Mouse (Mus musculus): ENCODE results near the gene Cmip.

Cmip gene

DNA sequence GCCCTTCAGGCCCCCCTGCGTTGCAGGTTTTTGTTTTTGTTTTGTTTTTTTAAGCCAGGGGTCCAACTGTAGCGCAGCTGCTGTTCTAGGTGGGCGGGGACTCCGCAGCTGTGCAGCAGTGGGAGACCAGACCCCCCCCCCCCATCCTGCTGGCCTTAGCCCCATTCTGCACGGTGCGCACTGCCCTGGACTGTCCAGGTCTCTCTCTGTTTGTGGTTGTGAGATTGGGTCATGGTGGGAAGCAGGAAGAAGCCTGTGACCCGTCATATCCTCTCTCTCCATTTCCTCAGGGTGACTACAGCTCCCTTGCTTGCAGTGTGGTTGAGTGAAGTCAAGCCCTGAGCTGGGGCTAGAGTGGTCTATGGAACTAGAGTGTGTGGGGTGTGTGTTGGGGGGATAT is 114.3 kb downstream of the Cmip start:
- in situ Hi-C loops (cut with MboI; ENCODE audit: low sequenced_read_pairs), result no loop called here

- in situ Hi-C loops (cut with MboI; ENCODE audit: low sequenced_read_pairs), result no loop called here
Measured at GRCm38 (mm10) chr8:117372070-117372469, 115.2 kb downstream of the Cmip start.

GRCm38 (mm10) chr8:117373001-117373428 is 116.2 kb downstream of the Cmip start:
- in situ Hi-C loops (cut with MboI; ENCODE audit: low sequenced_read_pairs), result no loop called here

- in situ Hi-C loops (cut with MboI; ENCODE audit: low sequenced_read_pairs), result no loop called here
Measured at GRCm38 (mm10) chr8:117374087-117374486, 117.2 kb downstream of the Cmip start.

GRCm38 (mm10) chr8:117376997-117377396 is 120.1 kb downstream of the Cmip start:
- in situ Hi-C loops (cut with MboI; ENCODE audit: low sequenced_read_pairs), result no loop called here

- in situ Hi-C loops (cut with MboI; ENCODE audit: low sequenced_read_pairs), result no loop called here
Measured at GRCm38 (mm10) chr8:117378625-117379024, 121.8 kb downstream of the Cmip start.

- in situ Hi-C loops (cut with MboI; ENCODE audit: low sequenced_read_pairs), result no loop called here
Measured at GRCm38 (mm10) chr8:117379131-117379530, 122.3 kb downstream of the Cmip start.

DNA sequence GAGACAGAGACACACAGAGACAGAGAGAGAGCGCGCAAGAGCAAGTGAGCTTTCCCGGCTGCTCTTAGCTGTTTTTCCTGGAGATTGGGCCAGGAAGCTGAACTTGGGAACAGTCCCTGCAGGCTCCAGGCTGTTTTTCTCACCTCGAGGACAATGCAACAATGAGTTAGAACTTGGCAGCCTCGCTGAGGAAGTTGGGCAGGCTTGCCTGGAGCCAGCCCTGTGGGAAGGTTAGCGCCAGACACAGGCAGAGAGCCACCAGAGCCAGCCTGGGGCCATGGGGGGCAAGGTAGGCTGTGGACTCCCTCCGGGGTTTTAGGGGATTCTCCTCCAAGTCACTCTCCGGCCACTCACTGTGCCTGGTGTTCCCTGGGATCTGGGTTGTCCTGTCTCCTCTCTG is 123.9 kb downstream of the Cmip start:
- in situ Hi-C loops (cut with MboI; ENCODE audit: low sequenced_read_pairs), result no loop called here

DNA sequence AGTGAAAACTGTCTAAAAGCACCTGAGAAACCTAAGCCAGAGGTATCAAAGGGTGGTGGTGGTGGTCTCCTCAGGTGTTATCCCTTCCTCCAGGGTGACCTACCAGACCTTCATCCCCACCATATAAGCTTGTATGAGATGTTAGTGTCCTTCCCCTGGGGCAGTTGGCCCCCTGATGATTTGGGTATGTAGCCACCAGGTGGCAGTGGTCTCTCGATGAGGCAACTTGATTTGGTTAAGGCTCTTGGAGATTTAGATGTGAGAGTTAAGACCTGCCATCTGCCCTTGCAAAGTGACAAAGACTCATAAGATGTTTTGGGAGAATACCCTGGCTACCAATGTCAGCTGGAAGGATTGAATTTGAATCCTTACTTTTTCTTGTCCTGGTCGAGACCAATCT is 129.3 kb downstream of the Cmip start:
- in situ Hi-C loops (cut with MboI; ENCODE audit: low sequenced_read_pairs), result no loop called here

- in situ Hi-C loops (cut with MboI; ENCODE audit: low sequenced_read_pairs), result no loop called here
Measured at GRCm38 (mm10) chr8:117387642-117388041, 130.8 kb downstream of the Cmip start.

DNA sequence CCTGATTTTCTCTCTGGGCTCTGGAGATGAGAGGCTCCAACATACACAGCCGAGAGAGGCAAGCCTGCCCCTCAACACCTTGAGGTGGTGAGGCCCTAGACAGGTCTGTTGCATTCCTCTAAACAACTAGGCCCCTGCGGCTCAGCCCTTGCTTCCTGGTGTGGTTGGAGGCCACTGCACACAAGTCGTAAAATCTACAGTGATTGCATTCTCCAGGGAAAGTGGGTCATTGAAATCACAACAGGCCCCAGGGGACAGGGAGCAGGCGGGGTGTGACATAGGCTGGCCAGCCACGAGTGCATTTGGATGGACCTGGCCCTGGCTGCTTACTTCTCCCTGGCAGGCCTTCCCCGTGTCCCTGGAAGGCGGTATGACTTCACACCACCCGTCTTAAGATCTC is 131.5 kb downstream of the Cmip start:
- in situ Hi-C loops (cut with MboI; ENCODE audit: low sequenced_read_pairs), result no loop called here

GRCm38 (mm10) chr8:117393853-117394252 is 137.0 kb downstream of the Cmip start:
- in situ Hi-C loops (cut with MboI; ENCODE audit: low sequenced_read_pairs), result no loop called here

GRCm38 (mm10) chr8:117395055-117395454 is 138.2 kb downstream of the Cmip start:
- in situ Hi-C loops (cut with MboI; ENCODE audit: low sequenced_read_pairs), result no loop called here

DNA sequence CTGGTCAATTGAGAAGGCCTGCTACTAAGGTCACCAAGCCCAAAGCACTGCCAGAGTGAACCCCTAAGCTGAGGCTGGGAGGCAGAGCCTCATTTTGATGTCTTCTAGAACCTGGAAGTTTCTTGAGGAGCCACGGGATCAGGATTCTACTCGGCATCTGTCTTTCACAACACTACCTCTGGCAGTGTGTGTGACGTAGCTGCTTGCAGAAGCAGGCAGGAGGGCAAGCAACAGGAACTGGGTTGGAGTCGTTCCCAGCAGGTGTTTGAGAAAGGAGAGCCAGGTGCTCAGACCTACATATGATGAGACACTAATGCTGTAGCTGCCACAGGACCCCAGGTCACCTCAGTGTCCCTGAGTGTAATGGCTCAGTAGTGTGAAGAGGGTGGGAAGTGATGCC is 140.0 kb downstream of the Cmip start:
- in situ Hi-C loops (cut with MboI; ENCODE audit: low sequenced_read_pairs), result no loop called here

DNA sequence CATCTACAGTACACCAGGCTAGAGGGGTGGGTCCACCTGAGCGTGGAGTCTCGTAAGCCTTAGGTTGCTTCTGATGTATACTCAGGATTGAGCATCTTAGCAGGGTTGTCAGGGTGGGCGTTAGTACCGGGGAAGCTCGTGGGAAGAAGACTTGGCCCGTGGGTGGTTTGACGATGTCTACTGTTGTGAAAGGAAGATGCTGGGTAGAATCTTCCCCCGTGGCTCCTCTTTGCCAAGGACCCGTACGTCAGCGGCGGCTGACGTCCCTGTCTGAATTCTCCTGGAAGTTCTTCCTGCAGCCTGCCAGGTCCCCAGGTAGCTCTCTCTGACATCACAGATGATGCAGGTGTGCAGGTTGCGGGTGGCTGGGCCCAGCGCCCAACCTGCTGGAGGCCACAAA is 140.9 kb downstream of the Cmip start:
- in situ Hi-C loops (cut with MboI; ENCODE audit: low sequenced_read_pairs), result no loop called here

DNA sequence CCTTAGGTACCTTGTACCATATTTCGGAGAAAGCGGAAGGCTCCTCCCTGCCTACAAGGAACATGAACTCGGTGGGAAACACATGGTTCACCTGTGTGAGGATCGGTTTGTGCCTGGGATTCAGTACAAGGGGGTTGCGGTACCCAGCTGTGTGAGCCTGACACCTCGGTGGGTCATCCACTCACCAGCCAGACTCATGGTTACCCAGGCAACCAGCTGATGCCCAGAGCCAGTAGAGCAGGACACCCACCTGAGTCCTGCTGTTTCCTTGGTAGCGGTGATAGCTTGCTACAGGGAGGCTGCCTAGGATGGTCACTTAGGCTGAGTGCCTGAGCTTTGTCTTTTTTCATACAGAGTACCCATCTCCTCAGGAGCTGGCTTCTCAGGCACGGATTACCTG is 142.4 kb downstream of the Cmip start:
- in situ Hi-C loops (cut with MboI; ENCODE audit: low sequenced_read_pairs), result no loop called here

DNA sequence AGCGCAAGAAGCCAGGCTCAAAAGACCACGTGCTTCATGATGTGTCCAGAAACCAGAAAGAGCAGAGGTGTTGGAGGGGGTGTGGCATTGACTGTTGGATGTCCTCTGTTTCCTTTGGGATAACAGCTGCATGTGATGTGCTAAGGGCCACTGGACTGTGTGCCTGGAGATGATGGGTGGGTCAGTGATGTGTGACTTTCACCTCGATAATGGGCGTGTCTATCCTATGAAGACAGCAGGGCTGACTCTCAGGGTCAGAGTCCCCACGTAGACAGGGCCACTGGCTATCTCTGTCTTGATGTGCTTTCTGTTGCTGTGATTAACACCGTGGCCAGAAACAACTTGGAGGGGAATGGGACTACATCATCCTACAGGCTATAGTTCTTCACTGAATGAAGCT is 144.0 kb downstream of the Cmip start:
- in situ Hi-C loops (cut with MboI; ENCODE audit: low sequenced_read_pairs), result no loop called here

DNA sequence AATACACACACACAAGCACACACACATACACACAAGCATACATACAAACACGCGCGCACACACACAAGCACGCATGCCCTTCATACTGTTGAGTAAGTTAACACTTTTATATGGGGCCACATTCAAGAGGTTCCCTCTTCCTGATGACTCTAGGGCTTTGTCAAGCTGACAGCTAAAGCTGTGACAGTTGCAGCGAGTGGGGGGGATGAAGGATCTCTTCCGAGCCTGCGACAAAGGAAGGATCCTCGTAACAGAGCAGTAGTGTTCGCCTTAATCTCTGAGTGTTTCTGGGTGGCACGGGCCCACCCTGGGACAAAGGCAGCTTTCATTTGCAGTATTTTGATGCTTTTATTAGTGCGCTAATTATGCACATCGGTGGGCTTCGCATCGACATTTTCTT is 145.0 kb downstream of the Cmip start:
- in situ Hi-C loops (cut with MboI; ENCODE audit: low sequenced_read_pairs), result no loop called here

GRCm38 (mm10) chr8:117402911-117403704 is 146.2 kb downstream of the Cmip start:
- in situ Hi-C loops (cut with MboI; ENCODE audit: low sequenced_read_pairs), result no loop called here

DNA sequence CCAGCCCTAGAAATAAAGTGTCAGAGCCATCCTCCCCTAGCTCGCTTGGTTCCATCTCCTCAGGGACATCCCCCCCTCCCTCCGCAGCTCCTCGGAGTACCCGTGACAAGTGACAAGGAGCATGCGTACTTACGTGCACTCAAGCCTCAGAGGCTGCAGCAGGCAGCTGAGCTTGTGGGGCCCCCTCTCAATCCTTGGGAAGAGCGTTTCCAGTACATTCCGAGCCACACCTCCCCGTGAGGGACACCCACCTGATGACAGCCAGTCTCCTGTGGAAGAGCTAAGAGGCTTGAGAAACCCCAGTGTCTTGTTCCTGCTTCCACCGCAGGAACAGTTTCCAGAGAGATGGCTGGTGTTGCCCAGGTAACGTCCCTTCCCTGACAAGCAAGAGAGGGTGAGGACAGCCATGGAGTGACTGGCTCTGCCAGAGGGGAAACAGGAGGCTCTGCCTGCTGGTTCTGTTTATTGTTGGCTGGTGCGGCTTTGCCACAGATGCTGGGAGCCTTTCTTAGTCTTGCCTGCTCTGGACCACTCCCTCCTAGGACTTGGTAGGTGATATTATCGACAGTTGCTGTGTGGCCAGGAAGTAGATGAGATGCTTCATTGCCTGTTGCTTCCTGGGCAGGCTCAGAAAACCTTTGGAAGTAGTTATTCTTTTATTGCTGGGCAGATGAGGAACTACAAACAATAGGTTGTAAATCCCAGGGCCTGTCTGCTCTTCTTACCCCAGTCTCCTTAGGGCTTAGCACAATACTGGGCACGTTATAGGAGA is 147.0 kb downstream of the Cmip start:
- in situ Hi-C loops (cut with MboI; ENCODE audit: low sequenced_read_pairs), result no loop called here

- in situ Hi-C loops (cut with MboI; ENCODE audit: low sequenced_read_pairs), result no loop called here
Measured at GRCm38 (mm10) chr8:117406081-117406480, 149.2 kb downstream of the Cmip start.

DNA sequence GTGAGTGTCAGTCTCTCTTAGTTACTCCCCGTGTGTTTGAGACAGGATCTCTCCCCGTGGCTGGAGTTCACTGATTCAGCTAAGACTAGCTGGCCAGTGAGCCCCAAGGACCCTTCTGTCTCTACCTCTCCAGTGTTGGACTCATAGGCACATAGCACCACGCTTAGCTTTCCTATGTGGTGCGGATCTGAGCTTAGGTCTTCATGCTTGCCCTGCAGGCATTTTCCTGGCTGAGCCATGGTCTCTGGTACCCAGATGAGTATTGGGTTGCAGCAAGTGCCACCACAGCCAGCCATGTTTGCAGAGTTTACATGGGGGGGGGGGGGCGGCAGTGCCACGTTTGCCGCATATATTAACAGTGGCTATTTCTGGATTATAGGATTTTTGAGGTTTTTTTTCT is 151.8 kb downstream of the Cmip start:
- in situ Hi-C loops (cut with MboI; ENCODE audit: low sequenced_read_pairs), result no loop called here

All from CH12F3 (cell line).